Mouse (Mus musculus) CH12.LX (cell line): ENCODE data around the gene Stard5. TPM values are rescaled to one million over a fixed set of nuclear protein-coding genes. Genes with fewer than 3 reads are reported as not detected.

ENCODE experiments used
- DNase-seq: peaks from one replicate; pipeline ENCODE4 v3.0.0-alpha.2; 2013; ENCODE audit errors: extremely low read depth
- H3K27ac ChIP-seq: 2 replicates; pipeline ENCODE4 v1.5.1; 2012; ENCODE audit warnings: low read depth, mild to moderate bottlenecking, control low read depth, moderate library complexity; ENCODE audit not compliant: insufficient read depth
- H3K27me3 ChIP-seq: replicated peaks from 2 replicates; pipeline ENCODE3; 2012; ENCODE audit warnings: inconsistent platforms
- H3K36me3 ChIP-seq, 2 experiments: replicated peaks in 1 of 2; 2 replicates each; pipeline versions ENCODE3 to v1.6.1; 2012; ENCODE audit warnings: inconsistent platforms in 1 of 2, low read length in 1 of 2, mild to moderate bottlenecking in 1 of 2, mixed read lengths in 1 of 2, moderate library complexity in 1 of 2; ENCODE audit not compliant: control insufficient read depth in 1 of 2, insufficient read depth in 1 of 2
- H3K4me1 ChIP-seq, 2 experiments: 2 replicates each; pipeline ENCODE4 v1.6.1; 2012; ENCODE audit warnings: inconsistent platforms in 1 of 2, moderate library complexity in 1 of 2; ENCODE audit not compliant: insufficient read depth in 2 of 2, control insufficient read depth in 1 of 2
- H3K4me2 ChIP-seq: 2 replicates; pipeline ENCODE4 v1.6.1; 2012; ENCODE audit warnings: low read depth, mild to moderate bottlenecking, control low read depth; ENCODE audit not compliant: poor library complexity, insufficient read depth, severe bottlenecking
- H3K4me3 ChIP-seq, 3 experiments: fragments of 150-350 bp in 1 of 3; sonication (generic) in 1 of 3; replicated peaks in 1 of 3; 2 replicates each; pipeline versions ENCODE3 to v1.5.1; 2011 to 2012; ENCODE audit warnings: low read depth in 2 of 3, low read length in 2 of 3, mild to moderate bottlenecking in 2 of 3, moderate library complexity in 2 of 3, control low read depth in 1 of 3, improper control_type of control experiment in 1 of 3, inconsistent platforms in 1 of 3, mixed read lengths in 1 of 3; ENCODE audit not compliant: poor library complexity in 1 of 3
- H3K79me2 ChIP-seq: replicated peaks from 2 replicates; pipeline ENCODE4 v1.6.1; 2012; ENCODE audit warnings: mild to moderate bottlenecking, moderate library complexity; ENCODE audit not compliant: control insufficient read depth, poor library complexity, insufficient read depth, severe bottlenecking; ENCODE audit errors: extremely low read depth
- H3K9ac ChIP-seq: 2 replicates; pipeline ENCODE4 v1.6.1; 2012; ENCODE audit warnings: low read depth, mild to moderate bottlenecking, control low read depth, moderate library complexity; ENCODE audit not compliant: insufficient read depth
- H3K9me3 ChIP-seq: replicated peaks from 2 replicates; pipeline ENCODE3; 2012; ENCODE audit warnings: low read length, inconsistent platforms, mixed read lengths
- BHLHE40 ChIP-seq: IDR thresholded peaks from 2 replicates; pipeline ENCODE4 v1.6.1; 2011; ENCODE audit warnings: mild to moderate bottlenecking, low read depth, low read length, improper control_type of control experiment
- CHD1 ChIP-seq: IDR thresholded peaks from 2 replicates; pipeline ENCODE4 v1.6.1; 2012; ENCODE audit warnings: low read depth, low read length, improper control_type of control experiment, inconsistent platforms
- CTCF ChIP-seq, 2 experiments: IDR thresholded peaks in 1 of 2; conservative IDR thresholded peaks in 1 of 2; 2 replicates each; pipeline ENCODE4 v1.5.1; 2011 to 2012; ENCODE audit warnings: low read depth in 2 of 2, low read length in 2 of 2, improper control_type of control experiment in 1 of 2, inconsistent platforms in 1 of 2, mild to moderate bottlenecking in 1 of 2, moderate library complexity in 1 of 2
- E2F4 ChIP-seq: IDR thresholded peaks from 2 replicates; pipeline ENCODE4 v1.6.1; 2011; ENCODE audit warnings: low read depth, low read length, improper control_type of control experiment; ENCODE audit not compliant: insufficient replicate concordance
- EP300 ChIP-seq: IDR thresholded peaks from 2 replicates; pipeline ENCODE4 v1.6.1; 2011; ENCODE audit warnings: low read length, improper control_type of control experiment
- ETS1 ChIP-seq: conservative IDR thresholded peaks from 2 replicates; pipeline ENCODE4 v1.6.1; 2012; ENCODE audit warnings: low read depth, mild to moderate bottlenecking, inconsistent platforms, low read length, improper control_type of control experiment, moderate library complexity
- GABPA ChIP-seq: IDR thresholded peaks from 2 replicates; pipeline ENCODE4 v1.6.1; 2012; ENCODE audit warnings: low read depth, low read length, improper control_type of control experiment, inconsistent platforms; ENCODE audit not compliant: insufficient replicate concordance
- JUN ChIP-seq: IDR thresholded peaks from 2 replicates; pipeline ENCODE4 v1.6.1; 2011; ENCODE audit warnings: low read depth, mild to moderate bottlenecking, low read length, improper control_type of control experiment, moderate library complexity; ENCODE audit not compliant: insufficient read depth
- JUND ChIP-seq: conservative IDR thresholded peaks from 2 replicates; pipeline ENCODE4 v1.6.1; 2011; ENCODE audit warnings: low read depth, low read length, improper control_type of control experiment
- MAZ ChIP-seq: IDR thresholded peaks from 2 replicates; pipeline ENCODE4 v1.6.1; 2012; ENCODE audit warnings: low read depth, mild to moderate bottlenecking, inconsistent platforms, low read length, improper control_type of control experiment, moderate library complexity
- MYC ChIP-seq: IDR thresholded peaks from 2 replicates; pipeline ENCODE4 v1.6.1; 2011; ENCODE audit warnings: low read depth, mild to moderate bottlenecking, improper control_type of control experiment, low read length
- NRF1 ChIP-seq: IDR thresholded peaks from 2 replicates; pipeline ENCODE4 v1.6.1; 2014; ENCODE audit warnings: low read depth, mild to moderate bottlenecking, inconsistent platforms, low read length, improper control_type of control experiment, moderate library complexity
- PAX5 ChIP-seq: IDR thresholded peaks from 2 replicates; pipeline ENCODE4 v1.6.1; 2012; ENCODE audit warnings: low read length, inconsistent platforms, mixed read lengths
- POLR2A ChIP-seq: IDR thresholded peaks from 2 replicates; pipeline ENCODE4 v1.6.1; 2011; ENCODE audit warnings: low read depth, mild to moderate bottlenecking, improper control_type of control experiment, low read length
- POLR2AphosphoS2 ChIP-seq: IDR thresholded peaks from 2 replicates; pipeline ENCODE4 v1.6.1; 2011; ENCODE audit warnings: low read depth, low read length, improper control_type of control experiment
- RAD21 ChIP-seq: IDR thresholded peaks from 2 replicates; pipeline ENCODE4 v1.6.1; 2011; ENCODE audit warnings: low read depth, mild to moderate bottlenecking, low read length, improper control_type of control experiment, moderate library complexity
- SMC3 ChIP-seq: IDR thresholded peaks from 2 replicates; pipeline ENCODE4 v1.6.1; 2011; ENCODE audit warnings: low read depth, low read length, improper control_type of control experiment
- TCF12 ChIP-seq: IDR thresholded peaks from 2 replicates; pipeline ENCODE4 v1.6.1; 2014; ENCODE audit warnings: low read depth, mild to moderate bottlenecking, inconsistent platforms, low read length, improper control_type of control experiment
- UBTF ChIP-seq: IDR thresholded peaks from 2 replicates; pipeline ENCODE4 v1.6.1; 2012; ENCODE audit warnings: low read depth, mild to moderate bottlenecking, inconsistent platforms, low read length, improper control_type of control experiment, moderate library complexity
- USF1 ChIP-seq: IDR thresholded peaks from 2 replicates; pipeline ENCODE4 v1.6.1; 2014; ENCODE audit warnings: low read depth, mild to moderate bottlenecking, inconsistent platforms, low read length, improper control_type of control experiment
- USF2 ChIP-seq: conservative IDR thresholded peaks from 2 replicates; pipeline ENCODE4 v1.6.1; 2011; ENCODE audit warnings: low read depth, low read length, improper control_type of control experiment
- ZKSCAN1 ChIP-seq: IDR thresholded peaks from 2 replicates; pipeline ENCODE4 v1.6.1; 2012; ENCODE audit warnings: low read depth, inconsistent platforms, low read length, improper control_type of control experiment, borderline replicate concordance
- ZNF384 ChIP-seq: IDR thresholded peaks from 2 replicates; pipeline ENCODE4 v1.6.1; 2012; ENCODE audit warnings: low read depth, low read length, improper control_type of control experiment, inconsistent platforms
- dilution Hi-C: fragments of 300-500 bp; cut with MboI; formaldehyde crosslinking; loops from 2 replicates; pipeline ENCODE4 v1.14.3; 2020; ENCODE audit warnings: low sequenced_read_pairs; ENCODE audit not compliant: extremely low pct_unique_long_range_greater_than_20kb, extremely low pct_ligation_motif_present
- in situ Hi-C: fragments of 300-500 bp; cut with MboI; formaldehyde crosslinking; loops from 3 replicates; pipeline ENCODE4 v1.14.3; 2019; ENCODE audit warnings: low sequenced_read_pairs, low pct_ligation_motif_present, low pct_unique_long_range_greater_than_20kb, mixed read lengths
- polyA plus RNA-seq: library from polyadenylated mRNA; unstranded; fragments of >175 nt; gene quantifications from 2 replicates; pipeline ENCODE4 v1.2.1, GENCODE M21; 2012; ENCODE audit warnings: low read depth; ENCODE audit not compliant: insufficient read length
- total RNA-seq, 2 experiments: library from RNA; depleted of rRNA; stranded (reverse); fragments of 300-350 nt in 1 of 2; fragments of >200 nt in 1 of 2; gene quantifications; 2 replicates each; pipeline ENCODE4 v1.2.3; 2012 to 2014

Stard5 gene
- total and polyA plus RNA-seq, 3 experiments = 31.7 to 44.9 (median 33.1) TPM

DNA sequence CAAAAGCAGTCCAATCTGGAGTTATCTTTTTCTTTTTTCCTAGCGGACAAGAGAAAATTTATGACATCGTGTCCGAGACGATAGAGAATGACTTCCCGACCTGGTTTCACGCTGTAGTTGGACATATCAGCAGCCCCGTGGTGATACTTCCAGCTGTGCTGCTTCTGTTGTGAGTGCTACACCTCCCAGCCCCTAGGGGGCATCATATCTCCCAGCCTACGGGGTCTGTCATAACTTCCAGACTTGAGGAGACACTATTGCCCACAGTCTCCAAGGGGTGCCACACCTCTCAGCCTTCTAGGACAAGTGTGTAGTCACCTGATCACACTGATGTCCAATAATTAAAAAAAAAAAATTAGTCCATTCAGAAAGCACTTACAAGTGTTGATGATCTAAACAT, 15.9 kb upstream of the Stard5 start:
- Histone ChIP-seq H3K9me3 (no peaks in the 10 kb centered on the region), H3K9ac (no peak overlapping the region), H3K36me3 (peaks cover 11 to 79% of the 10 kb centered on the region in 2 experiments), H3K27ac (no peak overlapping the region), H3K79me2 (no peaks in the 10 kb centered on the region), H3K4me2 (no peak overlapping the region), H3K27me3 (no peaks in the 10 kb centered on the region), H3K4me3 (no peak overlapping the region), H3K4me1 (peaks cover 8 to 32% of the 10 kb centered on the region in 2 experiments)
- DNase-seq = no peak
- in situ Hi-C loops = no loop called here
- TF ChIP-seq TCF12 (no peak), CTCF (conservative IDR thresholded peaks at IDR 0.05 in 1 of 2, IDR thresholded peaks at IDR 0.05 in 1 of 2; ENCODE audit: low read depth in 2 of 2, low read length in 2 of 2) (peak; percentile 42 to 66; a peak in 3 of 4 replicates), SMC3 (peak; percentile 57), ETS1 (no peak), RAD21 (peak; percentile 35)
- dilution Hi-C loops = no loop called here

DNA sequence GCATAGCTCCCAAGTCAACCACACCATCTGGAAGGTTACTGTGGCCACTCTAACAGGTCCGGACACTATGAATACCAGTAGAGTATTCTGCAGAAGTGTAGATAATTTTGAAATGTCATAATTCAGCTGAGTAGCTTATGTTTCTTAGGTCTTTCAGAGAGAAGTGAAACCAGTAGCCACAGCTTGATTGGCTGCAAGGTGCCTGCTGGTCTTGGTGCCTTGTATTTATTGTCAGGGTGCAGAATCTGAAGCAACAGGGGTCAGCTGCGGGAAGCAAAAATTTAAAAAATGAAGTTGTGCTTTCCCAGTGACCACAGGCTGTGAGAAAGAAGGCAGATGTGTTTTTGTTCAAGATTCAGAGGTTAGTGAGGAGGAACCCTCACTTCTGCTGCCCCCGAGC, 15.5 kb upstream of the Stard5 start:
- Histone ChIP-seq H3K9ac (no peak overlapping the region), H3K4me3 (no peak overlapping the region), H3K79me2 (no peaks in the 10 kb centered on the region), H3K4me2 (no peak overlapping the region), H3K4me1 (peaks cover 8 to 30% of the 10 kb centered on the region in 2 experiments), H3K36me3 (peaks cover 11 to 79% of the 10 kb centered on the region in 2 experiments), H3K9me3 (no peaks in the 10 kb centered on the region), H3K27ac (no peak overlapping the region), H3K27me3 (no peaks in the 10 kb centered on the region)
- in situ Hi-C loops = no loop called here
- DNase-seq = no peak
- dilution Hi-C loops = no loop called here
- TF ChIP-seq ETS1 (no peak), NRF1 (no peak), ZKSCAN1 (no peak), MYC (no peak), CHD1 (no peak), JUND (no peak), ZNF384 (no peak), E2F4 (no peak), MAZ (no peak), POLR2A (no peak), SMC3 (no peak), TCF12 (no peak)

DNA sequence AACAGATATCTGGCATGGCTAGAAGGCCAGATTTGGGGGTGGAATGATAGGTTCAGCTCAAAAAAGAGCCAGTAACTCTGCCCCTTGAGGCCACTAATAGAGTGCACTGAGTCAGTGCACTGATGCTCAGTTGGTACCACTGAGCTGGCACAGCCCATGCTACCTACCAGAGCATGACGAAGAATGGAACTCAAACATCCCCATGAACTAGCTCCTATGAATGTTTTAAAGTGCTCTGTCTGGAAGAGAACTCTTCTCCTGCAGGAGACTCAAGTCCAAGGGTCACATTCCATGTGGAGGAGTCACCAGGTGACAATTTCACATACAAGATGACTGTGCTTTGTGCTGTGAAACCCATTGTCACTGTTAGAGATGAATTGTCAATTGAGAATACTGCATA, 13.1 kb upstream of the Stard5 start:
- DNase-seq = no peak
- in situ Hi-C loops = no loop called here

More for the DNA sequence above, 13.1 kb upstream of the Stard5 start:
- H3K27ac ChIP-seq = no peak overlapping the region
- no peak overlapping the region for H3K4me2 ChIP-seq
- dilution Hi-C loops = no loop called here
- H3K9me3 ChIP-seq = no peaks in the 10 kb centered on the region
- no peaks in the 10 kb centered on the region for H3K27me3 ChIP-seq
- H3K4me3 ChIP-seq = no peak overlapping the region
- no peaks in the 10 kb centered on the region for H3K79me2 ChIP-seq
- TF ChIP-seq CHD1 = no peak
- no peak for TF ChIP-seq ZNF384
- TF ChIP-seq JUN = no peak
- no peak for TF ChIP-seq EP300
- TF ChIP-seq ETS1 = no peak
- no peak for TF ChIP-seq MYC
- no peak for TF ChIP-seq GABPA
- TF ChIP-seq MAZ = no peak
- no peak for TF ChIP-seq POLR2AphosphoS2
- TF ChIP-seq USF1 = no peak
- no peak for TF ChIP-seq BHLHE40
- no peak for TF ChIP-seq UBTF
- TF ChIP-seq RAD21 = no peak
- TF ChIP-seq PAX5 = no peak
- no peak for TF ChIP-seq CTCF (conservative IDR thresholded peaks at IDR 0.05 in 1 of 2, IDR thresholded peaks at IDR 0.05 in 1 of 2; ENCODE audit: low read depth in 2 of 2, low read length in 2 of 2)
- no peak for TF ChIP-seq USF2
- TF ChIP-seq SMC3 = no peak
- peaks cover 8 to 30% of the 10 kb centered on the region in 2 experiments for H3K4me1 ChIP-seq
- H3K36me3 ChIP-seq = peaks cover 8 to 82% of the 10 kb centered on the region in 2 experiments
- H3K9ac ChIP-seq = no peak overlapping the region
